Mouse (Mus musculus): ENCODE measurements around the gene Wdcp. TPM values are rescaled to one million over a fixed set of nuclear protein-coding genes. Genes with fewer than 3 reads are reported as not detected.
A peak's percentile ranks its signal among the peaks of the same experiment; 100 is the strongest.

Wdcp gene
- polyA plus RNA-seq, 1 experiment from 2014 or later, result 8.8 TPM

GRCm38 (mm10) chr12:4859241-4859914 is 16.3 kb downstream of the Wdcp start:
- no peak overlapping the region for H3K4me3 ChIP-seq (ENCODE audit: low read depth, low read length)
- WGBS (ENCODE audit: insufficient replicate concordance), result 31% methylated on average over 11 of the region's 11 CpGs
- H3K27me3 ChIP-seq (ENCODE audit: control insufficient read depth, insufficient read depth, low read depth, low read length), result no peaks in the 10 kb centered on the region
- no peak for ATAC-seq (ENCODE audit: low read depth)
- no peaks in the 10 kb centered on the region for H3K4me1 ChIP-seq (ENCODE audit: control insufficient read depth, low read depth, low read length)
- H3K4me2 ChIP-seq (ENCODE audit: low read depth, low read length), result no peak overlapping the region
- no peak overlapping the region for H3K27ac ChIP-seq (ENCODE audit: low read length)
- H3K36me3 ChIP-seq (ENCODE audit: control insufficient read depth, insufficient read depth), result peaks cover 37% of the 10 kb centered on the region
- H3K9ac ChIP-seq (ENCODE audit: low read depth, low read length), result no peak overlapping the region
- no peaks in the 10 kb centered on the region for H3K9me3 ChIP-seq (replicated peaks; ENCODE audit: control insufficient read depth, low read length)

DNA sequence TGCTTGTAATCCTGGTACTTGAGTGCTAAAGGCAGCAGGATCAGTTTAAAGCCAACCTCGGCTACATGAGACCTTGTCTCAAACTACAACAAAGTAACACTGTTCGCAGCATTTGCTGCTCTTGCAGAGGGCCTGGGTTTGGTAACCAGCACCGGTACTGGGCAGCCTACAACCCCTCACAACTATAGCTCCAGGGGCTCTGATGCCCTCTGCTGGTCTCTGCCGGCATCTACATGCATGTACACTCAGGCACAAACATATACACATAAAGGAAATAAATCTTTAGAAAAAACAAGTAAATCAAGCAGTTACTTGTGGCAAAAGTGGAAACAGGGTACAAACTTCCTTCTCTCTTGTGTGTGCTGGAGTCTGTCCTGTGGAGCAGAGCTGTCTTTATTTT is 19.6 kb downstream of the Wdcp start:
- H3K4me3 ChIP-seq (ENCODE audit: low read depth, low read length), result no peak overlapping the region
- no peaks in the 10 kb centered on the region for H3K9me3 ChIP-seq (replicated peaks; ENCODE audit: control insufficient read depth, low read length)
- WGBS (ENCODE audit: insufficient replicate concordance), result 88% methylated on average over 4 of the region's 4 CpGs

GRCm38 (mm10) chr12:4863654-4864337 is 20.7 kb downstream of the Wdcp start:
- Histone ChIP-seq H3K4me2 (ENCODE audit: low read depth, low read length) (no peak overlapping the region), H3K9me3 (replicated peaks; ENCODE audit: control insufficient read depth, low read length) (no peaks in the 10 kb centered on the region), H3K27ac (ENCODE audit: low read length) (no peak overlapping the region), H3K4me1 (ENCODE audit: control insufficient read depth, low read depth, low read length) (no peaks in the 10 kb centered on the region; the same call in 1 of the 2 replicates), H3K27me3 (ENCODE audit: control insufficient read depth, insufficient read depth, low read depth, low read length) (no peaks in the 10 kb centered on the region), H3K9ac (ENCODE audit: low read depth, low read length) (no peak overlapping the region), H3K36me3 (ENCODE audit: control insufficient read depth, insufficient read depth) (peaks cover 62% of the 10 kb centered on the region), H3K4me3 (ENCODE audit: low read depth, low read length) (no peak overlapping the region)
- no peak for ATAC-seq (ENCODE audit: low read depth)
- WGBS (ENCODE audit: insufficient replicate concordance), result 81% methylated on average over 4 of the region's 4 CpGs

More for the DNA sequence above, 19.6 kb downstream of the Wdcp start:
- H3K27ac ChIP-seq (ENCODE audit: low read length), result no peak overlapping the region
- H3K36me3 ChIP-seq (ENCODE audit: control insufficient read depth, insufficient read depth), result peaks cover 55% of the 10 kb centered on the region
- H3K9ac ChIP-seq (ENCODE audit: low read depth, low read length), result no peak overlapping the region
- no peak for ATAC-seq (ENCODE audit: low read depth)
- no peaks in the 10 kb centered on the region for H3K27me3 ChIP-seq (ENCODE audit: control insufficient read depth, insufficient read depth, low read depth, low read length)
- H3K4me1 ChIP-seq (ENCODE audit: control insufficient read depth, low read depth, low read length), result no peaks in the 10 kb centered on the region; the same call in 1 of the 2 replicates
- H3K4me2 ChIP-seq (ENCODE audit: low read depth, low read length), result no peak overlapping the region

- H3K4me3 ChIP-seq (ENCODE audit: low read depth, low read length), result no peak overlapping the region
- H3K27ac ChIP-seq (ENCODE audit: low read length), result no peak overlapping the region
- no peak overlapping the region for H3K9ac ChIP-seq (ENCODE audit: low read depth, low read length)
- H3K36me3 ChIP-seq (ENCODE audit: control insufficient read depth, insufficient read depth), result peaks cover 67% of the 10 kb centered on the region
- WGBS (ENCODE audit: insufficient replicate concordance), result 83% methylated on average over 4 of the region's 4 CpGs
- no peaks in the 10 kb centered on the region; the same call in 1 of the 2 replicates for H3K4me1 ChIP-seq (ENCODE audit: control insufficient read depth, low read depth, low read length)
- no peaks in the 10 kb centered on the region for H3K27me3 ChIP-seq (ENCODE audit: control insufficient read depth, insufficient read depth, low read depth, low read length)
- H3K9me3 ChIP-seq (replicated peaks; ENCODE audit: control insufficient read depth, low read length), result no peaks in the 10 kb centered on the region
- no peak overlapping the region for H3K4me2 ChIP-seq (ENCODE audit: low read depth, low read length)
- ATAC-seq (ENCODE audit: low read depth), result no peak
These were observed 21.2 kb downstream of the Wdcp start for GRCm38 (mm10) chr12:4864338-4864690.

GRCm38 (mm10) chr12:4868924-4869323 is 25.8 kb downstream of the Wdcp start:
- Histone ChIP-seq H3K36me3 (ENCODE audit: control insufficient read depth, insufficient read depth) (peaks cover 39% of the 10 kb centered on the region), H3K4me2 (ENCODE audit: low read depth, low read length) (no peak overlapping the region), H3K9me3 (replicated peaks; ENCODE audit: control insufficient read depth, low read length) (no peaks in the 10 kb centered on the region), H3K4me3 (ENCODE audit: low read depth, low read length) (no peak overlapping the region), H3K4me1 (ENCODE audit: control insufficient read depth, low read depth, low read length) (peaks cover 13% of the 10 kb centered on the region; the same call in 1 of the 2 replicates), H3K27ac (ENCODE audit: low read length) (no peak overlapping the region), H3K9ac (ENCODE audit: low read depth, low read length) (no peak overlapping the region), H3K27me3 (ENCODE audit: control insufficient read depth, insufficient read depth, low read depth, low read length) (no peaks in the 10 kb centered on the region)
- WGBS (ENCODE audit: insufficient replicate concordance), result 79% methylated on average over 8 of the region's 8 CpGs
- ATAC-seq (ENCODE audit: low read depth), result no peak

DNA sequence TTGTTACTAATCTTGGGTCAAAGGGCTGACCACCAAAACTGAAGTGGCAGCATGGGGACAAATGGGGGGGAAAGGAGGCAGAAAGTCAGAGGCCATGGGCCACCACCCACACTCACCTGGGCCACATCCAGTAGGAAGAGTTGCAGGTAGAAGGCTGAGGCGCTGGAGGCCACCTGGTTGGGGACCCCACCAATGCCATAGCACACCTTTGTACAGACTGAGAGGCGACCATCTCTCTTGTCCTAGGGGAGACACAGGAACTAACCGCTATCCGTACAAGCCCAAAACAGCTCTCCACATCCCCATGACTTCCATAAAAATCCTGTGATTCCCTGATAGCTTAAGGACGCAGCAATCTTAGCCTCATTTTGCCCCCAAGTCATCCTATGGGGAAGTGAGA is 28.2 kb downstream of the Wdcp start:
- 89% methylated on average over 5 of the region's 5 CpGs for WGBS (ENCODE audit: insufficient replicate concordance)
- peak overlapping the region; percentile 85 for H3K4me3 ChIP-seq (ENCODE audit: low read depth, low read length)
- no peaks in the 10 kb centered on the region for H3K27me3 ChIP-seq (ENCODE audit: control insufficient read depth, insufficient read depth, low read depth, low read length)
- no peak for ATAC-seq (ENCODE audit: low read depth)
- peaks cover 32% of the 10 kb centered on the region for H3K4me1 ChIP-seq (ENCODE audit: control insufficient read depth, low read depth, low read length)
- no peaks in the 10 kb centered on the region for H3K9me3 ChIP-seq (replicated peaks; ENCODE audit: control insufficient read depth, low read length)
- peak overlapping the region; percentile 8; the same call in 1 of the 2 replicates for H3K9ac ChIP-seq (ENCODE audit: low read depth, low read length)
- H3K27ac ChIP-seq (ENCODE audit: low read length), result no peak overlapping the region
- peaks cover 19% of the 10 kb centered on the region for H3K36me3 ChIP-seq (ENCODE audit: control insufficient read depth, insufficient read depth)
- H3K4me2 ChIP-seq (ENCODE audit: low read depth, low read length), result peak overlapping the region; percentile 85

- peak overlapping the region; percentile 91 for H3K9ac ChIP-seq (ENCODE audit: low read depth, low read length)
These were observed 29.2 kb downstream of the Wdcp start for GRCm38 (mm10) chr12:4872273-4872672.

DNA sequence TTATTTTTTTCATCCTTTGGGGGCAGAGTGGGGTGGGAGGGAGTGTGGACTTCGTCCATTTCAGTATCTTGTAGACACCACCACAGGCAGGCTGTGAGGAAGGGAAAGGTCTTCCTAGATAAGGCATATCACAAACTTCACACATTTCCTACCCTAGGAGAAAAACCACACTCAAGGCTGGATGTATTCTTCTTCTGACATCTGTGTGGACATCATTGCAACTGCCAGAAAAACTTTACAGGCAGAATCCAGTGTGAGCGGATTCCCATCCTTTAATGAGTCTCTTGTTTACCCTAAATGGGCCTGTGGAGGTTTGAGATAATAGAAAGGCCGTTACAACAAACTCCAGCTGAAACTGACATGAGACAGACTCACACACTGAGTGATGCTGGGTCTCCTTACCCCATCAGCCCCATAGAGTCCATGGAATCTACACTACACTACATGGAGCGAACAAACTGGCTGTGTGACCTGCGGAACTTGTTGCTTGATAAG is 29.9 kb downstream of the Wdcp start:
- Histone ChIP-seq H3K4me1 (ENCODE audit: control insufficient read depth, low read depth, low read length) (peaks cover 32% of the 10 kb centered on the region), H3K36me3 (ENCODE audit: control insufficient read depth, insufficient read depth) (peaks cover 10% of the 10 kb centered on the region), H3K9me3 (replicated peaks; ENCODE audit: control insufficient read depth, low read length) (no peaks in the 10 kb centered on the region), H3K27me3 (ENCODE audit: control insufficient read depth, insufficient read depth, low read depth, low read length) (no peaks in the 10 kb centered on the region), H3K4me2 (ENCODE audit: low read depth, low read length) (peak overlapping the region; percentile 85), H3K9ac (ENCODE audit: low read depth, low read length) (peak overlapping the region; percentile 91), H3K4me3 (ENCODE audit: low read depth, low read length) (peak overlapping the region; percentile 85), H3K27ac (ENCODE audit: low read length) (peak overlapping the region; percentile 99)
- ATAC-seq (ENCODE audit: low read depth), result peak; percentile 87
- WGBS (ENCODE audit: insufficient replicate concordance), result 17% methylated on average over 5 of the region's 5 CpGs

More at GRCm38 (mm10) chr12:4872273-4872672, 29.2 kb downstream of the Wdcp start:
- Histone ChIP-seq H3K27ac (ENCODE audit: low read length) (peak overlapping the region; percentile 99), H3K9me3 (replicated peaks; ENCODE audit: control insufficient read depth, low read length) (no peaks in the 10 kb centered on the region), H3K36me3 (ENCODE audit: control insufficient read depth, insufficient read depth) (peaks cover 15% of the 10 kb centered on the region), H3K4me2 (ENCODE audit: low read depth, low read length) (peak overlapping the region; percentile 85), H3K4me3 (ENCODE audit: low read depth, low read length) (peak overlapping the region; percentile 85), H3K4me1 (ENCODE audit: control insufficient read depth, low read depth, low read length) (peaks cover 32% of the 10 kb centered on the region), H3K27me3 (ENCODE audit: control insufficient read depth, insufficient read depth, low read depth, low read length) (no peaks in the 10 kb centered on the region)
- ATAC-seq (ENCODE audit: low read depth), result no peak
- 35% methylated on average over 4 of the region's 4 CpGs for WGBS (ENCODE audit: insufficient replicate concordance)

GRCm38 (mm10) chr12:4873531-4873930 is 30.4 kb downstream of the Wdcp start:
- Histone ChIP-seq H3K27me3 (ENCODE audit: control insufficient read depth, insufficient read depth, low read depth, low read length) (no peaks in the 10 kb centered on the region), H3K36me3 (ENCODE audit: control insufficient read depth, insufficient read depth) (peaks cover 7% of the 10 kb centered on the region), H3K9ac (ENCODE audit: low read depth, low read length) (peak overlapping the region; percentile 91), H3K27ac (ENCODE audit: low read length) (peak overlapping the region; percentile 99), H3K4me3 (ENCODE audit: low read depth, low read length) (peak overlapping the region; percentile 85), H3K4me2 (ENCODE audit: low read depth, low read length) (peak overlapping the region; percentile 85), H3K4me1 (ENCODE audit: control insufficient read depth, low read depth, low read length) (peaks cover 32% of the 10 kb centered on the region), H3K9me3 (replicated peaks; ENCODE audit: control insufficient read depth, low read length) (no peaks in the 10 kb centered on the region)
- 17% methylated on average over 6 of the region's 6 CpGs for WGBS (ENCODE audit: insufficient replicate concordance)
- ATAC-seq (ENCODE audit: low read depth), result peak; percentile 10; the same call in 1 of the 2 replicates
